Mouse (Mus musculus) monocyte, adult 2 months (primary cell): ENCODE results near the gene Icosl.
"Not testable (repeated sequence)": the region's sequence is repeated elsewhere in the genome, so short reads cannot be mapped to it uniquely, and the experiment has no call there.

Experiments
- DNase-seq, 2 experiments: peaks; one replicate each; pipeline ENCODE4 v3.0.0; 2022; ENCODE audit warnings: low spot score in 2 of 2, low read depth in 1 of 2

Icosl gene

GRCm38 (mm10) chr10:78114521-78115092 is 45.5 kb downstream of the Icosl start:
- DNase-seq, result no peak

- no peak for DNase-seq
Observed at GRCm38 (mm10) chr10:78115153-78115552, 46.1 kb downstream of the Icosl start.

GRCm38 (mm10) chr10:78119422-78119821 is 50.3 kb downstream of the Icosl start:
- DNase-seq, result no peak

GRCm38 (mm10) chr10:78124137-78124536 is 55.0 kb downstream of the Icosl start:
- not testable (repeated sequence) for DNase-seq

GRCm38 (mm10) chr10:78125061-78125460 is 56.0 kb downstream of the Icosl start:
- not testable (repeated sequence) for DNase-seq

GRCm38 (mm10) chr10:78126311-78126710 is 57.2 kb downstream of the Icosl start:
- DNase-seq, result no peak

- DNase-seq, result no peak
Observed at GRCm38 (mm10) chr10:78127046-78127870, 58.2 kb downstream of the Icosl start.

GRCm38 (mm10) chr10:78127931-78128330 is 58.8 kb downstream of the Icosl start:
- DNase-seq, result no peak

- no peak for DNase-seq
Observed at GRCm38 (mm10) chr10:78128647-78129046, 59.5 kb downstream of the Icosl start.

- DNase-seq, result no peak
Observed at GRCm38 (mm10) chr10:78129423-78129822, 60.3 kb downstream of the Icosl start.

- DNase-seq, result no peak
Observed at GRCm38 (mm10) chr10:78129998-78130397, 60.9 kb downstream of the Icosl start.
